Mouse (Mus musculus) liver, postnatal 0 days (tissue): ENCODE data around the gene Stard13.

Experiments used
- CTCF ChIP-seq: sonication (generic); IDR thresholded peaks from 2 replicates; pipeline ENCODE4 v1.5.1; 2016; ENCODE audit warnings: antibody characterized with exemption, low read depth
- EP300 ChIP-seq: IDR thresholded peaks from 2 replicates; pipeline ENCODE4 v1.6.1; 2016; ENCODE audit warnings: antibody characterized with exemption, low read depth, mild to moderate bottlenecking

GRCm38 (mm10) chr5:151059772-151060171, 173.9 kb downstream of the Stard13 start:
- no peak for TF ChIP-seq CTCF
- no peak for TF ChIP-seq EP300
